Mouse (Mus musculus): ENCODE results near the gene Zbtb11.
"Not testable (repeated sequence)": the region's sequence is repeated elsewhere in the genome, so short reads cannot be mapped to it uniquely, and the experiment has no call there.

- TF ChIP-seq CTCF, POLR2A (IDR thresholded peaks at IDR 0.05; ENCODE audit: insufficient read depth, low read depth, low read length): not testable (repeated sequence)
Measured at GRCm38 (mm10) chr16:55963068-55963467, 10.6 kb upstream of the Zbtb11 start.

Measured in olfactory bulb, adult 2 months (tissue).